Mouse (Mus musculus): ENCODE measurements around the gene Smpd1. TPM values are rescaled to one million over a fixed set of nuclear protein-coding genes. Genes with fewer than 3 reads are reported as not detected.

The Smpd1 gene
- polyA plus RNA-seq, 1 experiment from 2014 or later, result 58.9 TPM

DNA sequence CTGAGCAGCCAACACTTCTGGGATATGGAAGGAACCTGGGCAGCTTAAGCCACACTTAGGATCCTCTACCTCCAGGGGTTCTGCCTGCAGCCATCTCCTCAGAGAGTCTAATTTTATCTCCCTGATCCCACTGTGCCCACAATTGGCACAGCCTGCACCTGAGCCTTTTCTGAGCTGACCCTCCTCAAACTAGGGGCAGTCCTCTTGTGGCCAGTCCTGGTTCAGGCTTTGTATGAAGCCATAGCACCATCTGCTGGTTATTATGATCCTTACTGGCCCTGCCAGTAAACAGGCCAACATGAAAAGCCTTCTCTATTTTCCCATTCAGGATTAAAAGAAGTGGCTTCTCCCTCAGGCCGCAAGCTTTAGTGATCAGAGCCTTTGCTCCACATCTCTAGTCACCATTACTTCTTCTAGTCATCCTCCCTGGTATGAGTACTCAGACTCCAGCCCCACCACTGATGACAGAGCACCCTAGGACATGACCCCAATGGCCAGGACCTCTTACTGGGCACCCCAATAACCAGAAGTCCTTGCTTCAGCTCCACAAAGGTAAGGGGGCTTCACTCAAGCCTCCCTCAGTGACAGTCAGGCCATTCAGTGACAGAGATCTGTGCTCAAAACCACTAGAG is 26.7 kb upstream of the Smpd1 start:
- Histone ChIP-seq H3K4me3 (replicated peaks) (no peak overlapping the region), H3K4me2 (replicated peaks) (no peak overlapping the region), H3K27ac (replicated peaks) (no peak overlapping the region), H3K36me3 (no peaks in the 10 kb centered on the region), H3K27me3 (no peaks in the 10 kb centered on the region), H3K9ac (no peak overlapping the region), H3K4me1 (no peaks in the 10 kb centered on the region), H3K9me3 (replicated peaks) (no peaks in the 10 kb centered on the region)
- 45% methylated on average over 1 of the region's 1 CpGs for WGBS
- no peak for ATAC-seq (ENCODE audit: insufficient number of reproducible peaks, low FRiP score, low TSS enrichment, low read depth)

GRCm38 (mm10) chr7:105528094-105528493 is 26.1 kb upstream of the Smpd1 start:
- Histone ChIP-seq H3K9me3 (replicated peaks) (no peaks in the 10 kb centered on the region), H3K27me3 (no peaks in the 10 kb centered on the region), H3K4me2 (replicated peaks) (no peak overlapping the region), H3K27ac (replicated peaks) (no peak overlapping the region), H3K36me3 (no peaks in the 10 kb centered on the region), H3K4me1 (no peaks in the 10 kb centered on the region), H3K9ac (no peak overlapping the region), H3K4me3 (replicated peaks) (no peak overlapping the region)
- ATAC-seq (ENCODE audit: insufficient number of reproducible peaks, low FRiP score, low TSS enrichment, low read depth), result no peak
- WGBS, result 80% methylated on average over 4 of the region's 4 CpGs

GRCm38 (mm10) chr7:105534162-105534561 is 20.0 kb upstream of the Smpd1 start:
- ATAC-seq (ENCODE audit: insufficient number of reproducible peaks, low FRiP score, low TSS enrichment, low read depth), result no peak
- Histone ChIP-seq H3K4me2 (replicated peaks) (no peak overlapping the region), H3K9ac (no peak overlapping the region), H3K4me3 (replicated peaks) (no peak overlapping the region), H3K27me3 (no peaks in the 10 kb centered on the region), H3K9me3 (replicated peaks) (no peaks in the 10 kb centered on the region), H3K36me3 (no peaks in the 10 kb centered on the region), H3K27ac (replicated peaks) (no peak overlapping the region), H3K4me1 (no peaks in the 10 kb centered on the region)
- 80% methylated on average over 3 of the region's 3 CpGs for WGBS

DNA sequence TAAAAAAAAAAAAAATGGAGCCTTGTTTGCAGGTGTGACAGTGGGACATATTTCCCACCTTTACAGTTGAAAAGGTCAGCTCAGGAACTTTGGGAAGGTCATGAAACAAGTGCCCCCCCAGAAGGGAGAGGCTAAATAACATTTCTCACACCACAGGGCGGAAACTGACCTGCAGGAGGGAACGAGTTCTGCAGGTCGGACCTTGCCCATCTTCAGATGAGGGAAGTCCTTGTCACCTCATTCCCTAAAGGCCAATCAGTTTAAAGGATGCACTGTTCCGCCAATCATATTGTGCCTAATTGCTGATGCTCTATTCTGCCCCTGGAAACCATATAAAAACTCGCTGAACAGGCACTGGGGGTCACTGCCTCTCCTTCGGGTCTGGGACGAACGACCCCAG is 8.2 kb upstream of the Smpd1 start:
- ATAC-seq (ENCODE audit: insufficient number of reproducible peaks, low FRiP score, low TSS enrichment, low read depth), result no peak
- no peaks in the 10 kb centered on the region for H3K9me3 ChIP-seq (replicated peaks)
- no peaks in the 10 kb centered on the region for H3K27me3 ChIP-seq
- 66% methylated on average over 8 of the region's 8 CpGs for WGBS
- no peak overlapping the region for H3K27ac ChIP-seq (replicated peaks)
- H3K4me1 ChIP-seq, result no peaks in the 10 kb centered on the region
- H3K4me2 ChIP-seq (replicated peaks), result no peak overlapping the region
- no peak overlapping the region for H3K9ac ChIP-seq
- H3K4me3 ChIP-seq (replicated peaks), result no peak overlapping the region
- no peaks in the 10 kb centered on the region for H3K36me3 ChIP-seq

GRCm38 (mm10) chr7:105547970-105548369 is 6.2 kb upstream of the Smpd1 start:
- no peak overlapping the region for H3K4me2 ChIP-seq (replicated peaks)
- ATAC-seq (ENCODE audit: insufficient number of reproducible peaks, low FRiP score, low TSS enrichment, low read depth), result no peak
- H3K27me3 ChIP-seq, result no peaks in the 10 kb centered on the region
- WGBS, result 73% methylated on average over 7 of the region's 7 CpGs
- no peak overlapping the region for H3K4me3 ChIP-seq (replicated peaks)
- no peaks in the 10 kb centered on the region for H3K9me3 ChIP-seq (replicated peaks)
- no peak overlapping the region for H3K9ac ChIP-seq
- H3K4me1 ChIP-seq, result no peaks in the 10 kb centered on the region
- no peak overlapping the region for H3K27ac ChIP-seq (replicated peaks)
- H3K36me3 ChIP-seq, result no peaks in the 10 kb centered on the region

DNA sequence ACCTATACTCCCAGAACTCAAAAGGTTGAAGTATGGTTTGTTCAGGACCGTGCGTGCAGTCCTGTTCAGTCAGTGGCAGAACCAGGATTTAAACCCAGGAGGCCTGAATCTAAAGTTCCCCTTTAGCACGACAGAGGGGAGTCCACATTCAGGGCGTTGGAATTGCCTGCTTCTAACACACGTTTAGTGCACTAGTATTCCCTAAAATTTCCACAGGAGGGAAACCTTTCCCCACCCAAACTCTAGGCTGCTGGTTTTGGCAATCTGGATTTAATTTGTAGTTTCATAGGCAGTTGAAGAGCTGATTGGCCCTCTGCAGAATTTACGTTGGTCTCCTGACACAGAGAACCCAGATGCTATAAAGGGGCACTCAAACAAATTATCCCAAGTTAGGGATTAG is 5.1 kb upstream of the Smpd1 start:
- Histone ChIP-seq H3K9ac (no peak overlapping the region), H3K27me3 (no peaks in the 10 kb centered on the region), H3K4me2 (replicated peaks) (no peak overlapping the region), H3K4me3 (replicated peaks) (no peak overlapping the region), H3K27ac (replicated peaks) (peak overlapping the region; percentile 70), H3K36me3 (no peaks in the 10 kb centered on the region), H3K9me3 (replicated peaks) (no peaks in the 10 kb centered on the region), H3K4me1 (0 out of 2 replicates have a peak, but pooled peaks cover 7% of the 10 kb centered on the region)
- WGBS, result 31% methylated on average over 6 of the region's 6 CpGs
- peak; percentile 51; the same call in 1 of the 2 replicates for ATAC-seq (ENCODE audit: insufficient number of reproducible peaks, low FRiP score, low TSS enrichment, low read depth)

- peaks cover 24% of the 10 kb centered on the region for H3K4me1 ChIP-seq
- no peaks in the 10 kb centered on the region for H3K9me3 ChIP-seq (replicated peaks)
- H3K9ac ChIP-seq, result peak overlapping the region; percentile 47
- H3K4me3 ChIP-seq (replicated peaks), result peak overlapping the region; percentile 72
- no peak for ATAC-seq (ENCODE audit: insufficient number of reproducible peaks, low FRiP score, low TSS enrichment, low read depth)
- peak overlapping the region; percentile 77; the same call in 1 of the 2 replicates for H3K27ac ChIP-seq (replicated peaks)
- peaks cover 17% of the 10 kb centered on the region for H3K36me3 ChIP-seq
- no peaks in the 10 kb centered on the region for H3K27me3 ChIP-seq
- 29% methylated on average over 27 of the region's 27 CpGs for WGBS
- H3K4me2 ChIP-seq (replicated peaks), result peak overlapping the region; percentile 77
These were observed 526 bp upstream of the Smpd1 start for GRCm38 (mm10) chr7:105553456-105554211.

DNA sequence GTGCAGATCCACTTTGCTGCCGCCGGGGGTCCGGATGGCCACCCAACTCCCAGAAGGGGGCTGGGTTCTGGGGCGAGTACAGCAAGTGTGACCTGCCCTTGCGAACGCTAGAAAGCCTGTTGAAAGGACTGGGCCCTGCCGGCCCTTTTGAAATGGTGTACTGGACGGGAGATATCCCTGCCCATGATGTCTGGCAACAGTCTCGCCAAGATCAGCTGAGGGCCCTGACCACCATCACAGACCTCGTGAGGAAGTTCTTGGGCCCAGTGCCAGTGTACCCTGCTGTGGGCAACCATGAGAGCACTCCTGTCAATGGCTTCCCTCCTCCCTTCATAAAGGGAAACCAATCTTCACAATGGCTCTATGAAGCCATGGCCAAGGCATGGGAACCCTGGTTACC is 1.4 kb downstream of the Smpd1 start:
- no peaks in the 10 kb centered on the region for H3K9me3 ChIP-seq (replicated peaks)
- H3K27ac ChIP-seq (replicated peaks), result no peak overlapping the region
- H3K9ac ChIP-seq, result no peak overlapping the region
- H3K4me1 ChIP-seq, result peaks cover 24% of the 10 kb centered on the region
- H3K36me3 ChIP-seq, result peaks cover 26% of the 10 kb centered on the region
- H3K4me2 ChIP-seq (replicated peaks), result peak overlapping the region; percentile 77; the same call in 1 of the 2 replicates
- ATAC-seq (ENCODE audit: insufficient number of reproducible peaks, low FRiP score, low TSS enrichment, low read depth), result no peak
- no peaks in the 10 kb centered on the region for H3K27me3 ChIP-seq
- no peak overlapping the region for H3K4me3 ChIP-seq (replicated peaks)
- 86% methylated on average over 10 of the region's 10 CpGs for WGBS

GRCm38 (mm10) chr7:105556406-105556805 is 2.2 kb downstream of the Smpd1 start:
- Histone ChIP-seq H3K4me3 (replicated peaks) (no peak overlapping the region), H3K9me3 (replicated peaks) (no peaks in the 10 kb centered on the region), H3K4me1 (peaks cover 24% of the 10 kb centered on the region), H3K4me2 (replicated peaks) (no peak overlapping the region), H3K36me3 (peaks cover 29% of the 10 kb centered on the region), H3K27me3 (no peaks in the 10 kb centered on the region), H3K9ac (no peak overlapping the region), H3K27ac (replicated peaks) (no peak overlapping the region)
- ATAC-seq (ENCODE audit: insufficient number of reproducible peaks, low FRiP score, low TSS enrichment, low read depth), result no peak
- 85% methylated on average over 8 of the region's 8 CpGs for WGBS

- ATAC-seq (ENCODE audit: insufficient number of reproducible peaks, low FRiP score, low TSS enrichment, low read depth), result no peak
- Histone ChIP-seq H3K4me2 (replicated peaks) (no peak overlapping the region), H3K9ac (no peak overlapping the region), H3K9me3 (replicated peaks) (no peaks in the 10 kb centered on the region), H3K4me1 (peaks cover 24% of the 10 kb centered on the region), H3K36me3 (peaks cover 35% of the 10 kb centered on the region), H3K27me3 (no peaks in the 10 kb centered on the region), H3K4me3 (replicated peaks) (no peak overlapping the region), H3K27ac (replicated peaks) (no peak overlapping the region)
- 78% methylated on average over 11 of the region's 11 CpGs for WGBS
These were observed 3.5 kb downstream of the Smpd1 start for GRCm38 (mm10) chr7:105557671-105558070.

DNA sequence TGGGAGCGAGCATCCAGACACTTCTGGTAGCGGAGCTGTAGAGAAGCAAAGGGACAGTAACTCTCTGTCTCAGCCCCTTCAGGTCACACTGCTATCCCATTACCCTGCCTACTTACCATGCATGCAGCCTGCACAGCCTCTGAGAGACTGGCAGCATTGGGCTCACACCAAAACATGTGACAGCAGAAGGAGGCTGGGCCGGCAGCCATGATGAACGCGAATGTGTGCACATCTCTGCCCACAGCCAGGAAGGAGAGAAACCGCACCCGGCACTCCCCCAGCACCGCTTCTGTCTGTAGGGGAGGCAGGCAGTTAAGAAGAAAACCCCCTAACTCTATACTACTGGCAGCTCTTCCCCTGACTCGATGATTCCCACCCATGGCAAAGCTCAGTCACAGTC is 4.9 kb downstream of the Smpd1 start:
- no peaks in the 10 kb centered on the region for H3K27me3 ChIP-seq
- WGBS, result 91% methylated on average over 9 of the region's 9 CpGs
- peaks cover 43% of the 10 kb centered on the region for H3K36me3 ChIP-seq
- no peak for ATAC-seq (ENCODE audit: insufficient number of reproducible peaks, low FRiP score, low TSS enrichment, low read depth)
- no peak overlapping the region for H3K9ac ChIP-seq
- no peak overlapping the region for H3K27ac ChIP-seq (replicated peaks)
- H3K4me1 ChIP-seq, result peaks cover 18% of the 10 kb centered on the region
- H3K9me3 ChIP-seq (replicated peaks), result no peaks in the 10 kb centered on the region
- no peak overlapping the region for H3K4me3 ChIP-seq (replicated peaks)
- no peak overlapping the region for H3K4me2 ChIP-seq (replicated peaks)

Measured in embryonic facial prominence, embryonic 15.5 days (tissue).